ENCODE assay signal across 18 mouse cellular contexts in genomic region chr9:86714089-86714488, GRCm38 (mm10). TPM values are rescaled to one million over a fixed set of nuclear protein-coding genes. Genes with fewer than 3 reads are reported as not detected.
"Had no signal": no experiment of that assay in that cellular context is flagged by ENCODE, and none has a peak within 500 bp of the region (broad histone marks: within the 10 kb centered on the region; RNA-seq: fewer than 3 reads in every experiment).

No protein-coding gene starts in this region.

- H3K36me3 ChIP-seq: kidney, embryonic 15.5 days; limb, embryonic 10.5 days; liver, embryonic 15.5 days; midbrain, embryonic 10.5 days; neural tube, embryonic 12.5 days had no signal

- H3K9ac ChIP-seq: kidney, embryonic 15.5 days; liver, embryonic 15.5 days; neural tube, embryonic 12.5 days had no signal

- DNase-seq: kidney, adult 2 months; kidney, postnatal 14 days; lung, adult 2 months; lung, postnatal 4 days; midbrain, embryonic 14.5 days; thymus, postnatal 4 days had no signal

- H3K4me2 ChIP-seq: kidney, embryonic 15.5 days; liver, embryonic 11.5 days; liver, embryonic 15.5 days; neural tube, embryonic 12.5 days had no signal

- H3K4me3 ChIP-seq: kidney, embryonic 15.5 days; left cerebral cortex, adult 2 months; limb, embryonic 10.5 days; liver, embryonic 15.5 days; midbrain, embryonic 10.5 days; neural tube, embryonic 12.5 days had no signal

- H3K27ac ChIP-seq: kidney, embryonic 15.5 days; left cerebral cortex, adult 2 months; limb, embryonic 10.5 days; liver, embryonic 15.5 days; midbrain, embryonic 10.5 days; neural tube, embryonic 12.5 days; stomach, postnatal 0 days had no signal

- ATAC-seq: lung, postnatal 0 days had no signal

- H3K27me3 ChIP-seq: kidney, embryonic 15.5 days; liver, embryonic 15.5 days; neural tube, embryonic 12.5 days had no signal

- H3K9me3 ChIP-seq: kidney, embryonic 15.5 days; limb, embryonic 10.5 days; liver, embryonic 15.5 days; midbrain, embryonic 10.5 days; neural tube, embryonic 12.5 days had no signal

- H3K4me1 ChIP-seq: limb, embryonic 10.5 days; liver, embryonic 15.5 days; midbrain, embryonic 10.5 days; neural tube, embryonic 12.5 days had no signal

RNA-seq across cellular contexts. Expression of gene Me1, which starts 18.3 kb away (rescaled TPM):
- total RNA-seq: megakaryocyte, adult 5-6 weeks; neutrophil, adult 5-6 weeks had no signal

RNA-seq across cellular contexts. Expression of gene Prss35, which starts 29.4 kb away (rescaled TPM):
- total RNA-seq: megakaryocyte, adult 5-6 weeks; monocyte, adult 5-6 weeks; neutrophil, adult 5-6 weeks had no signal
